Mouse (Mus musculus) urinary bladder, postnatal 36 days (tissue): ENCODE measurements around the gene Tmod4.
"Not testable (repeated sequence)": the region's sequence is repeated elsewhere in the genome, so short reads cannot be mapped to it uniquely, and the experiment has no call there.

Experiments
- DNase-seq, 2 experiments: peaks; one replicate each; pipeline ENCODE4 v3.0.0; 2022; ENCODE audit warnings: low spot score in 2 of 2, mixed read lengths in 1 of 2

The Tmod4 gene

GRCm38 (mm10) chr3:95124246-95124645 lies at the start of gene Tmod4:
Gene Tmod4 (plus strand): TSS chr3:95124476.
- no peak for DNase-seq

DNA sequence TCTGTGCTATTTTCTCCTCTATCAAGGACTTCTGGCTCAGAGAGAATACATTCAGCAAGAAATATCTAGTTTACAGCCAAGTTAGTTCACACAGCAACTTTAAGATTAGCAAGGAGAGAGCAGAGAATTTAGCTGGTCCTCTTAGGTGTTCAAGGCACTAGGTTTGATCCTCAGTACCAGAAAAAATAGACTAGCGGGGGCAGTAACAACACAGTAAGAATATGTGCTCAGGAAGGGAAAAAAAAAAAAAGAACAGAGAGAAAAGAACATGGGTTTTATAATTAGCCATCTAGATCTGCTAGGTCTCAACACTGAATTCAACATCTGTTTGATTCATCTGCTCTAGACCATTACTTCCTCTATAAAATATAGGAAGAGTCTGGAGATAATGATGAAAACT lies 36.2 kb upstream of the Tmod4 start:
- DNase-seq = no peak

DNA sequence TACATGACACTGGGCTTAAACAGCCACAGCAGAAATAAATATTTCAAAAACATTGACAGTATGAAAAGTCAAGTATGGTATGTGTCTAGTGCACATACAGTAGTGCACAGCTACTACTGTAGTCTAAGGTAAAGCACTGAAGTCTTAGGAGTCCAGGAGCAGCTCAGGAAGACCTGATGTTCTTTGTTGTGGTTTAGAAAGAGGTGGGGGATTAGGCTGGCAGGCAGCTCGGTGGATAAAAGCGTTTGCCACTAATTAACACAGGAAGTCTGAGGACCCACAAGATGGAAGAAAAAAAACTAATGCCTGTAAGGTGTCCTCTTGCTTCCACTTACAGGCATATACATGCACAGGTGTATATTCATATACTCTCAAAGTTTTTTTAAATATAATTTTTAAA lies 23.4 kb upstream of the Tmod4 start:
- no peak for DNase-seq

DNA sequence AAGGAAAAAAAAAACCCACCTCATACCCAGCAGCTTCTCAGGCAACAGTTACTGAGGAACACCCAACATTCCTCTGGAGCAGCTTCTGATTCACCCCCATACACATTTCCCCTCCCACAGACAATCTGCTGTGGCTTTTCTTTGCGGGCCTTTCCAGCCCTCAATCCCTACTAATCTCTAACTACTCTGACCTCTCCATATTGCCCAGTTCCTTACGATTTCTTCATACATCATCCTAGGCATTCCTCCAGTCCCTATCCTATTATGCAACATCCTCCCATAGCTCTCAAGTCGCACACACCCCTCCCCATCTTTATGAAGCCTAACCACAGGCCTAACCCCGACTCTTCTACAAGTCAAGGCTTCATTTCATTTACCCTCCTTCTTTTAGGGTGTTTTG lies 19.2 kb upstream of the Tmod4 start:
- DNase-seq = no peak

- no peak for DNase-seq
Observed at GRCm38 (mm10) chr3:95105586-95106337, 18.5 kb upstream of the Tmod4 start.

DNA sequence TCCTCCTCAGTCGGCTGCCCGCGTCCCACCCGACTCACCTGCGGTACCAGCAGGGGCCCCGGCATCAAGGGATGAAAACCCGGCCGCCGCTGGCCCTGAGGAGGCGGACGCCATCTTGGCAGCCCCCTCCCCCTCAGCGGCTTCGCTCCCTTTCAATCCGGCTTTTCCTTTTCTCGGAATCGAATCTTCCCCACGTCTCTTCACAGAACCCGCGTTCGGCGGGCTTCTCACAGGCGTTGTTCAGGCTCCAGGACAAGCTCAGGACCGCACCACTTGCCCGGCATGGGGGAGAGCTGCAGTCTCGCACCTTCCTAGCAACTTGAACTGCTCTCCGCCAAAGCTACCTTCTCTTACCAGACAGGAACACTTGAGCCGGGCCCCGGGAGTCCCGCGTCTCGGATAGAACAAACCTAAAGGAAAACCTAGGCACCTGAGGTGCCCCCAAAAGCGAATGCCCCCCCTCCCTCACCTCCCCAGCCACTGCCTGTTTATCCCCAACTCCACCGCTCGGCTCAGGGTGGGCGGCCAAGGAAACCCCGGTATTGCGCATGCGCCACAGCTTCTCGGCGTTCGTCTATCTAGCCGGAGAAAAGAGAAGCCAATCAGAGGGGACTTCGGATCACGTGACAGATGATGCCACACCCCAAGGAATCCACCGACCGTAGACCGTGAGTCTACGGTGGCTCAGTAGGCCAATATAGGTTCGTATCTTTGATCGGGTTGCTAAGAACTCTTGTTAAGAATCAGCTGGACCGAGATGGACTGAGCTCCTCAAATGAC lies 17.7 kb upstream of the Tmod4 start, which contains the start of gene Pip5k1a:
Gene Pip5k1a (minus strand): TSS at position 593 of the 780 bp plus-strand sequence.
- peak; percentile 85 to 94 for DNase-seq

DNA sequence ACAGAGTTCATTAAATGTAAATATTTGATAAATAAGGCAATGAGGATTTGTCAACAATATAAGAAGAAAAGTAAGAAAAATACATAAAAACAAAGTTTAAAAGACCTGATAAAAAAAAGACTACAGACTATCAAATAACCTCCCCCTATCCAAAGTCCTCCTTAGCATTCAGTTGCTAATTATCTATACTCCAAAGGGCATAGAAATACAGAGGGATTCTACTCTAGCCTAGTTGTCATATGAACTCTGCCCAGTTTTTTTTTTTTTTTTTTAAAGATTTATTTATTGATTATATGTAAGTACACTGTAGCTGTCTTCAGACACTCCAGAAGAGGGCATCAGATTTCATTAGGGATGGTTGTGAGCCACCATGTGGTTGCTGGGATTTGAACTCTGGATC lies 17.0 kb upstream of the Tmod4 start:
- DNase-seq = not testable (repeated sequence)

GRCm38 (mm10) chr3:95107898-95108297 lies 16.4 kb upstream of the Tmod4 start:
- no peak for DNase-seq

DNA sequence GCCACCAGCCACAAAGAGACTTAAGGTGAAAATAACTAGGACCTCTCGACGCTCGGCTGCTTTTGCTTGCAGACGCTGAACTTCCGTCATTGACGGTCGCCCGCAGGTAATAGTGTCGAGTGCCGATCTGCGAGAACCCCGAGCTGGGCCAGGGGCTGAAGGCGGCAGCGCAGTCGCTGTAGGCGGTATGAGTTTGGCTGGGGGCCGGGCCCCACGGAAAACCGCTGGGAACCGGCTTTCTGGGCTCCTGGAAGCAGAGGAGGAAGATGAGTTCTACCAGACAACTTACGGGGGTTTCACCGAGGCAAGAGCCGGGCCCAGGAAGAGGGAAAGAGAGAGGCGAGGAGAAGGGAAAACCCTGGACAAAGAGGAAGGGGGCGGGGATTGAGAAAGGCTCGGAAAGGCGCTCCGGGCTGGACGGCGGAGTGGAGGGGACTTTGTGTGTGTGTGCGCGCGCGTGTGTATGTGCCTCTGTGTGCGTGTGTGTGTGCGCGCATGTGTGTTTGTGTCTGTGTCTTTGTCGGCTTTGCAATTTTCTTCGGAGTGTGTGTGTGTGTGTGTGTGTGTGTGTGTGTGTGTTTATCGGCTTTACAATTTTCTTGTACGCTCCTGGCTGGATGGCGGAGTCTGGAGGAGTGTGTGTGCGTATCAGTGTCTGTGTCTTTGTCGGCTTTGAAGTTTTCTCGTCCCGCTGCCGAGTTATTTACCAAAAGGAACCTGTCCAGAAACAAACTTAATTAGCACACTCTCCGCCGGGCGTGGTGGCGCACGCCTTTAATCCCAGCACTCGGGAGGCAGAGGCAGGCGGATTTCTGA lies 13.2 kb upstream of the Tmod4 start, which contains the start of gene Vps72:
Gene Vps72 (plus strand): TSS at position 112 of the 816 bp plus-strand sequence.
- peak; percentile 89 to 90 for DNase-seq

- no peak for DNase-seq
Observed at GRCm38 (mm10) chr3:95112760-95113159, 11.5 kb upstream of the Tmod4 start.

DNA sequence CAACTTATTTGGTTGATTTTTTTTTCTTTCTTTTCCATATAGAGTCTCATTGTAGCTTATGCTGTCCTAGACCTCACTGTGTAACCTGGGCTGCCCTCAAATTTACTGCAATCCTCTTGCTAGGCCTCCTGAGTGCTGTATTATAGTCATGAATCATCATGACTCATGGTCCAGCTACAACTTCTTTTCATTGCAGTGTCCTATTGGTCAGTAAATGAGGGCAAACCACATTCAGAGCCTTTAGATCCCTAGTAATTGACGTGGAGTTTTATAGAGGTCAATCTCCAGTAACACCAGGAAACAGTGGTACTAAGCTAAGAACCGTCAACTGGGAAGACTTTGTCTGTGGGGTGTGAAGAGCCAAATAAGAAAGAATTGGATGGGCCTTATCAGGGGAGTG lies 6.5 kb upstream of the Tmod4 start:
- no peak for DNase-seq

DNA sequence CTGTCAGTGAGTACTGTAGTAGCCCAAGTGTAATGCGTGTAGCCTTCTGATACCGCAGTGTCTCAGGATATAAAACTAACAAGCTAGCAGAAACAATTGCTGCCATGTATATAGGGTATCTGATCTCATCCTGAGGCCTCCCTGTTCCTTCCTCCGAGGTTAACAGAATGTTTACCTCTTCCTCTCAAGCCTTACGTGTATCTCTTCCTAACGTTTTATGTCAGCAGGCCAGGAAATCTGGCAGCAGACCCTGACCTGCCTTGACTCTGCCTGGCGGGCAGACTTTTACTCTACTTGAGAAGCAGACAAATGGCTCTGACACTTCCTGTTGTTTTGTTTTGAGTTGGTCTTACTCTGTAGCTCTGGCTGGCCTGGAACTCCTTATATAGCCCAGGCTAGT lies 2.7 kb upstream of the Tmod4 start:
- no peak for DNase-seq

DNA sequence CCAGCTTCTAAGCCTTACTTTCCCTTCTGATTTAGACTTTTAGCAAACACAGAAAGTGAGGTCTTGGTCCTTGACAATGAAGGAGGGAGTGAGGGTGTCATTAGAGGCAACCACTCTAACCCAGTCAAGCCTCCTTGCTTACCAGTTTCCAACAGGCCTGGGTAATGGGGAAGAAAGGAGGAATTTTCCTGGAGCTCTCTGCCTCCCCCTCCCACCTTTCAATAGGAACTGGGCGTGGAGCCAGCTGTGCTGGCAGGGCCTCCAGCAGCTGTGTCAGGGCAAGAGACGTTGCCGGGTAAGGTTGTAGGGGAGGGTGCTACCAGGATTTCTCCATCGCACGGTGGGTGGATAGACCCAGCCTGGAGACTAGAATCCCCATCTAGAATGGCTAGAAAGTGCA lies 696 bp downstream of the Tmod4 start:
- no peak for DNase-seq

DNA sequence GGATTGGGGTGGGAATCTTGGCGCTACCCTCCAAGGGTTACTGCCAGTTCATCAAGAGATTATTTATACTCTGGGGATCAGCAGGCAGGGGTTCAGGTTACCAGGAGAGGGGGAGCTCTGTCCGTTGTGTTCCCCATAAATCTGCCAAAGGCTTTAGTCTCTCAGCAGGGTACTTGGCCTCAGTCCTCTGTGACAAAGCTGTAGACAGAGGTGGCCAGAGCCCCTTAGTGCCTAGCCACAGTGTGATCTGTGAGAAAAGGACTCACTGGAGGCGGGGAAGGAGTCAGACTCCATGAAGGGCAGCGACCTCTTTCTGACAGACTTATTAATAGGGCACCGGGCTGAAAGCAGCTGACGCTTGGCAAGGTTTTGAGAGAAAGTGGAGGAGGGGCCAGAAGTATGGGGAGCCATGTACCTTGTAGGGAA lies 5.0 kb downstream of the Tmod4 start:
- no peak for DNase-seq

DNA sequence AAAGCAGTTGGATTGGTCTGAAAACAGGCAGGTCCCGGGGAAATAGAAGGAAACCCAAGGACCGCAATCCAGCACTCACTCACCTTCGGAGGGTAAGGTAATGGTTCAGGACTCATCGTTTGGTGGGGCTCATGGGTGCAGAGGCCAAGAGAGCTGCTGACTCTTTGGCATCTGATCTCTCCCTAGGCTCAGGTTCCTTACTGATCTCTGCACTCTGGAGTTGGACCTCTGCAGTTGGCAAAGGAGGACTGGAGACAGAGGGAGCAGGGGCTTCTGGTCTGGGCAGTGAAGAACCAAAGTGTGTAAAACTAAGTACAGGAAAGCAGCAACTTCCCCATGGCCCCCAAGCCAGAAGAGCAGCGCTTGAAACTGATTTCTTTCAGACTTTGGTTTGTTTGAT lies 5.8 kb downstream of the Tmod4 start:
- no peak for DNase-seq

DNA sequence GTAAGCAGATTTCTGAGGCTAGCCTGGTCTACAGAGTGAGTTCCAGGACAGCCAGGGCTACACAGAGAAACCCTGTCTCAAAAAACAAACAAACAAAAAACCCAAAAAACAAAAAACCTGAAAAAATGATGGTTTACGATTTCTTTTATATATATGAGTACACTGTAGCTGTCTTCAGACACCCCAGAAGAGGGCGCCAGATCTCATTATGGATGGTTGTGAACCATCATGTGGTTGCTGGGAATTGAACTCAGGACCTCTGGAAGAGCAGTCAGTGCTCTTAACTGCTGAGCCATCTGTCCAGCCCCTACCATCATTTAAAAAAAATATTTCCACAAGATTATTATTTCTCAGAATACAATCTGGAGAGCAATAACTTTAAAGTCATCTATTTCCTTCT lies 8.1 kb downstream of the Tmod4 start:
- DNase-seq = not testable (repeated sequence)

DNA sequence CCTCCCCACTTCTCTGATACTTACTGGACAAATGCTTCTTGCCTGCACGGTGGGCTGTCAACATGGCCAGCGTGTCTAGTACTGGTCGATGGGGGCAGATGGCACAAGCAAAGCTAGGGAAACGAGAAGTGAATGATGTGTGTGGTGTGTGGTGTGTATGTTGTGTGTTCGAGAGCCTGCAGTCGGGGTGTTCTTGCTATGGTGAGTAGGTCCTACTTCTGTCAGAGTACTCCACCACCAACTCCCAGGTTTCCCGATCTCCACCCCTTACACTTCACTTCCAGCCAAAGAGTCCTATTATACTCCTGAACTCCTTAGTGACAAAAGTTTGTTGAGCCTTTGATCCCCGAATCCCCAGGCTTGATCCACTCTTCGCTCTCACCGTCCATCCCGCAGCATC lies 8.9 kb downstream of the Tmod4 start:
- DNase-seq = no peak

DNA sequence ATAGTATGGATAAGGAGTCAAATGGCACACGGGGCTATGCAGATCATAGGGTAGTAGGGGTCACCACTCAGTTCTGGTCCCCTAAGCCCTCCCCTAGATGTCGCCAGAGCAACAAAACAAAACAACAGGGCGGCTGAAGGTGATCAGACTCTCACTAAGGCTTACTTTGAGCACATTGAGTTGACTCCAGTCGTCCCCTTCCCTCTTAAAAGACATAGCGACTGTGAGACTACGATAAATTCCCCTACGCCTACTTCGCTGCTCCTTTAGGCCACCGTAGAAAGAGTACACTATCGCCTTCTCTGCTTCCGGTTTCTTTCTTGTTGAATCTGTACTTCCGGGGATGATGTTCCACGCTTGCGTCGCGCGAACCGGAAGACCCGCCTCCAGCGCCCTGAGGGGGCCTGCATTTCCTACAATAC lies 9.4 kb downstream of the Tmod4 start, which contains the start of the genes Scnm1 and Lysmd1:
Gene Scnm1 (minus strand): TSS at position 332 of the 422 bp plus-strand sequence.
Gene Lysmd1 (plus strand): TSS at position 409 of the 422 bp plus-strand sequence.
- DNase-seq = peak; percentile 79 to 91

GRCm38 (mm10) chr3:95134133-95134532 lies 9.9 kb downstream of the Tmod4 start:
- not testable (repeated sequence) for DNase-seq

DNA sequence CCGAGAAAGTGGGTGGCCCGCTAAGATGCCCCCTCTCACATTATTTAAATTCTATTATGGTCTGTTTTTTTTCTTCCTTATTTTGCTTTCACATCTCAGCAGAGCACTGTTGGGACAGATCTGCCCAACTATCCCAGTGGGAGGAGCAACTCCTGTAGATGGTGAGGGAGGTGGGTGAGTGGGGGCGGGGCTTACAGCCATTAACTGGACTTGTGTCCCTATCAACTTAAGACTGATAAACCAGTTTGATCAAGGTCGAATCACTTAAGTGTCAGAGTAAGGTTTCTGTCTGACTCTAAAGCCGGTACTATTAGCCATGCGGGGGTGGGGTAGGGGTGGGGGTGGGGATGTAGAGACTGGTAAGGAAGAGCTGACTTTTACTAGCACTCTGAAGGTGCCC lies 10.7 kb downstream of the Tmod4 start:
- DNase-seq = peak; percentile 36 to 60

DNA sequence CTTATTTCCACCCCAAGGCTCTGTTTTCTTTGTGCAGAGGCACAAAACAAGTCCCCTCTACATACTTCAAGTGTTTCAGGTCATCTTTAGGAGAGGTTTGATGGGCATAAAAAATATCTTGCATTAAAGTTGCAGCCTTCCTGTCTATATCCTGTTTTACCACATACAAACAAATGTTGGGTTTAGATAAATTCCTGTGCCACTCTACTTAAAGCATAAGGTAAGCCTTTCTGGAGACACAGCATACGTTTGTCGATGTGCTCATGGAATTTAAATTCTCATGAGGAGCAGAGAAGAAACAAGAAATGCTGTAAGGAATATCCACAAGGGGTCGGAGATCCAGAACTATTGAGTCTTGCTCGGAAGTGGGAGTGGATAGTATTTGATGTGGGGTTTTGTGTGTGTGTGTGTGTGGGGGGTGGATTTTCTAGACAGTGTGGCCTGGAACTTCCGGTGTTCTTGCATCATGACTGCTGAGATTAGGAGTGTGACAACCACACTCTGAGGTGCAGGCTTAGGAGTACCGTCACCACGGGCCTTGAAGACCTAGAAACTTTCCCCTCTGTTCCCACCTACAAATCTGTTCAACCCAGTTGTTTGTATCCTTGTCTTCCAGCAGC lies 11.3 kb downstream of the Tmod4 start:
- DNase-seq = no peak
